Mouse (Mus musculus) forebrain, embryonic 13.5 days (tissue): Measurements from ENCODE around the gene Diaph3. TPM values are rescaled to one million over a fixed set of nuclear protein-coding genes. Genes with fewer than 3 reads are reported as not detected.

ENCODE experiments used
- ATAC-seq: fragments of 200-750 bp; cut with Nextera tagmentation; 2 replicates; pipeline ENCODE4 v1.8.0; 2017
- H3K27ac ChIP-seq: fragments of 300-500 bp; sonication (generic); 2 replicates; pipeline ENCODE4 v1.5.1; 2015; ENCODE audit warnings: inconsistent platforms, mild to moderate bottlenecking, moderate library complexity
- H3K27me3 ChIP-seq: fragments of 300-500 bp; sonication (generic); 2 replicates; pipeline ENCODE4 v1.6.1; 2015; ENCODE audit warnings: mild to moderate bottlenecking, inconsistent platforms
- H3K36me3 ChIP-seq: fragments of 300-500 bp; sonication (generic); 2 replicates; pipeline ENCODE4 v1.6.1; 2015; ENCODE audit warnings: mild to moderate bottlenecking, inconsistent platforms; ENCODE audit not compliant: poor library complexity, severe bottlenecking
- H3K4me1 ChIP-seq: fragments of 300-500 bp; sonication (generic); 2 replicates; pipeline ENCODE4 v1.6.1; 2015; ENCODE audit warnings: inconsistent platforms
- H3K4me2 ChIP-seq: fragments of 300-500 bp; sonication (generic); 2 replicates; pipeline ENCODE4 v1.6.1; 2015; ENCODE audit warnings: inconsistent platforms, mild to moderate bottlenecking, moderate library complexity
- H3K4me3 ChIP-seq: fragments of 300-500 bp; sonication (generic); 2 replicates; pipeline ENCODE4 v1.5.1; 2015; ENCODE audit warnings: mild to moderate bottlenecking, inconsistent platforms
- H3K9ac ChIP-seq: fragments of 300-500 bp; sonication (generic); 2 replicates; pipeline ENCODE4 v1.6.1; 2015; ENCODE audit warnings: mild to moderate bottlenecking, inconsistent platforms
- H3K9me3 ChIP-seq: fragments of 300-500 bp; sonication (generic); replicated peaks from 2 replicates; pipeline ENCODE4 v1.6.1; 2016; ENCODE audit warnings: inconsistent platforms
- WGBS: fragments of 180-500 bp; shearing (Covaris S2); methylation state at CpG from one replicate; pipeline ENCODE4 v1.1.7; 2015; 5-methylcytosine and 5-hydroxymethylcytosine counted together
- polyA plus RNA-seq: library from polyadenylated mRNA; unstranded; fragments of >200 nt; fragmentation: Nextera tagmentation; extraction: Ambion mirVana; gene quantifications from 2 replicates; pipeline ENCODE4 v1.2.1, GENCODE M21; 2015

Gene Diaph3
- 8.4 and 10.9 TPM in 2 replicates for polyA plus RNA-seq

DNA sequence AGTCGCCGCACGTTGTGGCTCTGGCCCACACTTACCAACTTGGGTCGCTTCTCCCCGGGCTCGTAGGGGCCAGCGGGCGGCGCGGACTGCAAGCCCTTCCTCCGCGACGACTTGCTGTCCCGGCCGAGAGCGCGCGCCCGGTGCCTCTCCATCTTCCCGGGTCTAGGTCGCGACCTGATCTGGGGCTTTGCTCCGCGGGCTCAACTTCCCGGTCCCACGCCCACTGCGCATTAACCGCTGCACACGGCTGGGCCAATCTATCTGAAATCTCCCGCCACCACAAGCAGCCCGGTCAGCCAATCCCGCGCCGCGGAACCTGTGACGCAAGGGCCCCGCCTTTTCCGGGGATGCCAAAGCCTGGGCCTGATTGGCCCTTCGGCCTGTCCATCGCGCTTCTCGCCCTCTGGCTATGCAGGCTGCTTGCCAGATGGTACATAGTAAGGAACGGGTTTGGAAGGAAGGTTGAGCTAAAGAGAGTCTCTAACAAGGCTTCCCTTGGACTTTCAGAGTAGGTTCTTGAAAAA is at the start of gene Diaph3:
Gene Diaph3 (minus strand): TSS at position 273 of the 524 bp plus-strand sequence.
- WGBS = 0% methylated on average over 43 of the region's 43 CpGs
- Histone ChIP-seq H3K27ac (no peak within 1 kb of the TSS), H3K4me1 (peaks cover 15% of the 10 kb centered on the region), H3K9me3 (no peaks in the 10 kb centered on the region), H3K36me3 (no peaks in the 10 kb centered on the region), H3K4me3 (peak within 1 kb of the TSS; percentile 75), H3K4me2 (peak within 1 kb of the TSS; percentile 86), H3K27me3 (no peaks in the 10 kb centered on the region), H3K9ac (peak within 1 kb of the TSS; percentile 70)
- ATAC-seq = peak; percentile 100

DNA sequence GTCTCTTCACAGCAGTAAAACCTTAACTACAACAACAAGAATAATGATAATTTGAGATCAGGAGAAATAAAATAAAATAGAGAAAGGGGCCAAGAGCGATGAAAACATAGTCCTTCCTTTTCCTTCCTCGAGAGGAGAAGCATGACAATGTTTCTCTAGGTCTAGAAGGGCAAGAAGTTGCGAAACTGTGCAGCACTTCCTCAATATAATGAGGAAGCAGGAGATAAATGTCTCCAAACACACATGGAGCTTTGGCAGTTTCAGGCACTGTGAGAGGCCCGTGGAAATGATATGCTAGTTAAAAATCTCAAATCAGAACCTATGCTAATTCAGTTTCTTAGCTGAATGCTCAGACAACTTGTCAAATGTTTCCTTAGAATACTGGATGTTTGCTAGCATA is 49.6 kb upstream of the Diaph3 start:
- ATAC-seq = no peak
- no peak overlapping the region for H3K9ac ChIP-seq
- no peaks in the 10 kb centered on the region for H3K36me3 ChIP-seq
- no peaks in the 10 kb centered on the region for H3K27me3 ChIP-seq
- peaks cover 3% of the 10 kb centered on the region; the same call in 1 of the 2 replicates for H3K9me3 ChIP-seq
- WGBS = 84% methylated on average over 4 of the region's 4 CpGs
- no peaks in the 10 kb centered on the region for H3K4me1 ChIP-seq
- H3K4me3 ChIP-seq = no peak overlapping the region
- no peak overlapping the region for H3K4me2 ChIP-seq
- H3K27ac ChIP-seq = no peak overlapping the region

DNA sequence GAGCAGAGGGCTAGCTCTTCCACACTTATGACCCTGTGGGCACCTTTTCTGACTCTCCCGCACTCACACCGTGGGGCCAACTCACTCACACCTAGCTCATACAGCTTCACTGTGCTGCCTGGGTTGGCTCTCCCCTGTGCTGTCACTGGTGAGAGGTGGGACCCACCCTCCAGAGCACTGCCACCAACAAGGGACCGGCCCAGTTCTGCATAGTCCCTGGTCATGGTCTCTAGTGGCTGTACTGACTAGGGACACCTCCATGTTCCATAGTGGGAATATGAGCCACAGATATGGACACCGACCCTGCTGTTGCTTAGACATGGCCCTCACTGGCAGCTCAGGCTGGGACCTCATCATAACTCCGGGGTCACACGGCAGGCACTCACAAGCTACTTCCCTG is 30.5 kb upstream of the Diaph3 start:
- ATAC-seq = no peak

DNA sequence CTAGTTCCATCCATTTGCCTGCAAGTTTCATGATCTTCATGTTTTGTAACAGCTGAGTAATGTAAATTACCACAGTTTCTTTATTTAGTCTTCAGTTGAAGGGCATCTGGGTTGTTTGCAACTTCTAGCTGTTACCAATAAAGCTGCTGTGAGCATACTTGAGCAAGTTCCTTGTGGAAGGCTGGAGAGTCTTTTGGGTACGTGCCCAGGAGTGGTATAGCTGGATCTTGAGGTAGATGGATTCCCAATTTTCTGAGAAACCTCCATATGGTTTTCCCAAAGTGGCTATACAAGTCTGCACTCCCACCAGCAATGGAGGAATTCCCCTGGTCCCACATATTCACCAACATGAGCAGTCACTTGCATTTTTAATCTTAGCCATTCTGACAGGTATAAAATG is 28.1 kb upstream of the Diaph3 start:
- Histone ChIP-seq H3K4me2 (no peak overlapping the region), H3K9me3 (no peaks in the 10 kb centered on the region), H3K27ac (no peak overlapping the region), H3K27me3 (no peaks in the 10 kb centered on the region), H3K4me1 (no peaks in the 10 kb centered on the region), H3K4me3 (no peak overlapping the region), H3K9ac (no peak overlapping the region), H3K36me3 (no peaks in the 10 kb centered on the region)
- WGBS = 46% methylated on average over 1 of the region's 1 CpGs
- no peak for ATAC-seq

More for the DNA sequence above, 30.5 kb upstream of the Diaph3 start:
- H3K27me3 ChIP-seq = no peaks in the 10 kb centered on the region
- WGBS = 92% methylated on average over 6 of the region's 6 CpGs
- H3K36me3 ChIP-seq = no peaks in the 10 kb centered on the region
- H3K27ac ChIP-seq = no peak overlapping the region
- no peak overlapping the region for H3K9ac ChIP-seq
- no peaks in the 10 kb centered on the region for H3K9me3 ChIP-seq
- no peak overlapping the region for H3K4me2 ChIP-seq
- no peaks in the 10 kb centered on the region for H3K4me1 ChIP-seq
- no peak overlapping the region for H3K4me3 ChIP-seq

DNA sequence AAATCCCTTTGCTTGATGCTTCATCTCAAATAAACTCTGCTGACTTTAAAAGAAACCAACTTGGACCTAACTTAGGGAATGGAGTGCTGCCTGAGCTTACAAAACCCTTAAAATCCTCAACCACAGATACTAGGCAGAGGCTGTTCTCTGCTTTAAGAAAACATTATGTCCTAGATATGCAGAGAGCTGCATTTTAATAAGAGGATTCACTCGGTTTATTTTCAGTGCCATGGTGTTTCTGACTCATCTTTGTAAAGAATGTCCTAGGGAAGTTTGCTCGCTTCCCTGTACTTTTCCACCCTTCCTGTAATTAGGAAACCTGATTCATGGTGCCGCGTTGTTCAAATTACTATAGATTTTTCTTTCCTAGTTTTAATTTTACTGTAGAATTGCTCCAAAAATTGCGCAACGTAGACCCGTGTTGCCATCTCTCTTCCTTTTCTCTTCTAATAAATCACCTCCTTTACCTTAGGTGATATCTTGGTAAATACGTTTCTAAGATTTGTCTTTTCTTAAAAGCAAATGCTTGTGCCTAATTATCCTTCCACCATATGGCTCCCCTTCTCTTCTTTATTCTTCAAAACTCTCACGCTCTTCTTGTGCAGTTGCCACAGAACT is 14.7 kb upstream of the Diaph3 start:
- ATAC-seq = no peak
- Histone ChIP-seq H3K4me3 (no peak overlapping the region), H3K27ac (no peak overlapping the region), H3K27me3 (no peaks in the 10 kb centered on the region), H3K9me3 (no peaks in the 10 kb centered on the region), H3K4me1 (no peaks in the 10 kb centered on the region), H3K36me3 (no peaks in the 10 kb centered on the region), H3K4me2 (no peak overlapping the region), H3K9ac (no peak overlapping the region)
- WGBS = 82% methylated on average over 9 of the region's 9 CpGs

DNA sequence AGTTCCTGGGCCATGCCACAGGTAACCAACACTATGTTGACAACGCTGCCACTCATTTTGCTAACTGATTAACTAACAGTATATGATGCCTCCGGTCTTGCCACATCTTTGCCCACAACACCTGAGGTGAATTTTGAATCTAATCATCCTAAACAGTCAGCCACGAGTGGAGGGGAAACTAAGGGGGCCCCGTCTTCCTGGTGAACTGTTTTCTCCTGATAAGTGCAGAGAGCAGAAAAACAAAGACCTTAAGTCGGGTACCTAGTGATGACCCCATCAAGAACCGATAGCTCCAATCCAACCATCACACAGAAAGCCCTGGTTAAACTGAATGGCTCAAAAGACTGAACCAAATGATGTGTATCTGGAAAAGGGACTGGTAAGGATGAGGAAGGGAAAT is 8.6 kb upstream of the Diaph3 start:
- 88% methylated on average over 6 of the region's 6 CpGs for WGBS
- Histone ChIP-seq H3K4me3 (no peak overlapping the region), H3K4me2 (no peak overlapping the region), H3K9ac (no peak overlapping the region), H3K27me3 (no peaks in the 10 kb centered on the region), H3K4me1 (no peaks in the 10 kb centered on the region), H3K27ac (no peak overlapping the region), H3K9me3 (no peaks in the 10 kb centered on the region), H3K36me3 (no peaks in the 10 kb centered on the region)
- no peak for ATAC-seq

DNA sequence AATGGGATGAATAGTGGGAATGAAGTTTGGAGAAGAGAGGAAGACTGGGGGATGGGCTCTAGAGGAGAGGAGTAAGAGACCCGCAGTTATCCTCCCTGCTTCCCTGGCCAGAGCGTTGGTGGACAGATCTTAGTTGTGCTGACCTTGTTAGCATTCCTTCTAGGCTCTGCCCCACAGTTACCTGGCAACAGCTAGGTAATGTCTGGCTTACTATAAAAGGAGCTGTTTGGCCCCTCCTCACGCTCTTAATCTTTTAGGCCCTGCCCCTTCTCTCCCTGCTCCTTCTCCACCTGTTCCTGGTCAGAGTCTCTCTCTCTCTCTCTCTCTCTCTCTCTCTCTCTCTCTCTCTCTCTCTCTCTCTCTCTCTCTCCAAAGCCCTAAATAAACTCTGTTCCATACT is 5.7 kb upstream of the Diaph3 start:
- Histone ChIP-seq H3K4me3 (no peak overlapping the region), H3K9ac (no peak overlapping the region), H3K4me2 (no peak overlapping the region), H3K36me3 (no peaks in the 10 kb centered on the region), H3K9me3 (no peaks in the 10 kb centered on the region), H3K4me1 (peaks cover 1% of the 10 kb centered on the region), H3K27me3 (no peaks in the 10 kb centered on the region), H3K27ac (no peak overlapping the region)
- ATAC-seq = no peak; the same call in 1 of the 2 replicates
- 23% methylated on average over 3 of the region's 3 CpGs for WGBS

DNA sequence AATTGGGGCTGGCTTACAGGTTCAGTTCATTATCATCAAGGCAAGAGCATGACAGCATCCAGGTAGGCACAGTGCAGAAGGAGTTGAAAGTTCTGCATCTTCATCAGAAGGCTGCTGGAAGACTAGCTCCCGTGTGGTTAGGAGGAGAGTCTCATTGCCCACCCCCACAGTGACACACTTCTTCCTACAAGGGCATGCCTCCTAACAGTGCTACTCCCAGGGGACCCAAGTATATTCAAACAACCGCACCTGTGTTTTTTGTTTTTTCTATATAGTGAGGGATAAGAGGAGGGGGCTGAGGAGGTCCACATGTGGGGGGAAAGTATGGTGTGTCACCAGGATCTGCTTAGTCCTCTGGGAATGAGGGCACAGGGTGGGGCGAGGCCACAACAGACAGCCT is 4.3 kb upstream of the Diaph3 start:
- H3K4me3 ChIP-seq = no peak overlapping the region
- ATAC-seq = no peak
- H3K4me1 ChIP-seq = peaks cover 9% of the 10 kb centered on the region
- H3K9ac ChIP-seq = no peak overlapping the region
- H3K36me3 ChIP-seq = no peaks in the 10 kb centered on the region
- no peak overlapping the region for H3K27ac ChIP-seq
- H3K4me2 ChIP-seq = no peak overlapping the region
- H3K9me3 ChIP-seq = no peaks in the 10 kb centered on the region
- WGBS = 78% methylated on average over 3 of the region's 3 CpGs
- no peaks in the 10 kb centered on the region for H3K27me3 ChIP-seq

DNA sequence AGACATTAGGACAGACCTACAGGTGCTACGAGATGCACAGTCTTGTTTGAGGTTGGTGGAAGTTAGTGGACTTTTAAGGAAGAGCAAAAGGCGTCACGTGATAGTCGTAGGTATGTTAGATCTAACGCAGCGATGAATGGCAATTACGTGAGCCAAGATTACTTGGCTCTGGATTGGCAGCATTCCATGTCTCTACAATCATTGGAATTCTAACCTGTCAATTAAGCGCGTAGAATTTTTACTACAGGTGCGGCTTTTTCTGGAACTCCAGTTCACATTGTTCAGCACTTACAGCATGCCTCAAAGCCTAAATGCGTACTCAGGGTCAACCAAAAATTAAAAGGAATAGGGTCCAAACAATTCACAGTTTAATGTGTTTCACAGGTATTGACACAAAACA is 742 bp upstream of the Diaph3 start:
- 77% methylated on average over 11 of the region's 11 CpGs for WGBS
- Histone ChIP-seq H3K4me1 (peaks cover 15% of the 10 kb centered on the region), H3K9me3 (no peaks in the 10 kb centered on the region), H3K4me3 (no peak overlapping the region), H3K9ac (no peak overlapping the region), H3K27ac (no peak overlapping the region), H3K36me3 (no peaks in the 10 kb centered on the region), H3K4me2 (peak overlapping the region; percentile 86), H3K27me3 (no peaks in the 10 kb centered on the region)
- peak; percentile 1; the same call in 1 of the 2 replicates for ATAC-seq

DNA sequence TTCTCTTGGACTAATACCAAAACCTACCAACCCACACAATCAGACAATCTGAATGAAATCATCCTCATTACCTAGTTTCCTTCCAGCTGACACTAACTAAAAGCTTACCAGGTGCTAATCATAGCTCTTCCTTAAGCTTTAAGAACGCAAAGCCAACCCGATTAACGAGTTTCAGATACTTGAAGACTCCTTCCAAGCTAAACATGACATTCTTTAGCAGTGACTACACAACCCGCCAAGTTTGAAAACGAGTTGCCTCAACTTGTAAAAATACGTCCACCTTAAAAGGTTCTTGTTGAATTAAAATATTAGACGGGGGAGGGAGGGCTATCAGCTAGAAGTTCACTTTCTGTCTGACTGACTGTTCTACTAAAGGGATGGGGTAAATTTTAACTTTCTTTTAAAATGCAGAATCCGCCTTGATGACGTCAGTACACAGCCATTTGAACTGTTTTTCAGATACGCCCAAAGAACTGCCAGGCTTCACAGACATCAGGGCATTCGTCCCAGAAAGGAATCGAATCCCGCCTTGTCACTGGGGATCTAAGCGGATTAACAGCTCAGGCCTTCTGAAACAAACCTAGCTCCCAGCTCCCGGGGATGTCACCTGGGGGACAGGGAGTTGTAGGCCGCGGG is 590 bp downstream of the Diaph3 start:
- peak overlapping the region; percentile 70 for H3K9ac ChIP-seq
- H3K4me3 ChIP-seq = peak overlapping the region; percentile 75
- 3% methylated on average over 17 of the region's 17 CpGs for WGBS
- peak overlapping the region; percentile 86 for H3K4me2 ChIP-seq
- ATAC-seq = no peak
- no peaks in the 10 kb centered on the region for H3K36me3 ChIP-seq
- H3K27me3 ChIP-seq = no peaks in the 10 kb centered on the region
- peaks cover 15% of the 10 kb centered on the region for H3K4me1 ChIP-seq
- H3K9me3 ChIP-seq = no peaks in the 10 kb centered on the region
- no peak overlapping the region for H3K27ac ChIP-seq

DNA sequence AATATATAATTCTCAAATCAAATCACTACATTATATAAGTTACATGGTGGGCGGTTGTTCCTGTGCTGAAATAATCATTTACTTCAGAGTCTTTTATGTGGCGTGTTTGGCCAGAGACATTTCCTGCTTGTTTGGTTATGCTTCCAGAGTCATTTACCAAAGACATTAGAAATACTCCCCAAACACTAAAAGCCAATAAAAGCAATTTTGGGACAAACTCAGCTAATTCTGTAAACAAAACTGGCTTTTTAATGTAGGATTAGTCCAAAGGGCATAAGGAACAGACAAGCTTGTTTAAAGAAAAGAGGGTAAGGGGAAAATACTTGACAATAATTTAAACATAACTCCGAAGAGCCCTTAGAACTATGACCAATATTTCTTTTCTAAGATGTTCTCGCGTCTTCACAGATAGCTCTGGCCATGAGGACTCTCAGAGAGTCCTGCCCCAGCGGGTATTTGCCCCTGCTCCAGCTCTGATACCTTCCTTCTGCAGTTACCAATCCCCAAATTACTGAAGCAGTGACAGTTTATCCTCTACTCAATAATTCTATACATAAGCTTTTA is 14.9 kb downstream of the Diaph3 start:
- no peak overlapping the region for H3K27ac ChIP-seq
- no peak overlapping the region for H3K4me3 ChIP-seq
- no peaks in the 10 kb centered on the region for H3K27me3 ChIP-seq
- no peak for ATAC-seq
- WGBS = 94% methylated on average over 6 of the region's 6 CpGs
- no peaks in the 10 kb centered on the region for H3K36me3 ChIP-seq
- H3K9me3 ChIP-seq = no peaks in the 10 kb centered on the region
- peaks cover 7% of the 10 kb centered on the region; the same call in 1 of the 2 replicates for H3K4me1 ChIP-seq
- H3K9ac ChIP-seq = no peak overlapping the region
- no peak overlapping the region for H3K4me2 ChIP-seq

DNA sequence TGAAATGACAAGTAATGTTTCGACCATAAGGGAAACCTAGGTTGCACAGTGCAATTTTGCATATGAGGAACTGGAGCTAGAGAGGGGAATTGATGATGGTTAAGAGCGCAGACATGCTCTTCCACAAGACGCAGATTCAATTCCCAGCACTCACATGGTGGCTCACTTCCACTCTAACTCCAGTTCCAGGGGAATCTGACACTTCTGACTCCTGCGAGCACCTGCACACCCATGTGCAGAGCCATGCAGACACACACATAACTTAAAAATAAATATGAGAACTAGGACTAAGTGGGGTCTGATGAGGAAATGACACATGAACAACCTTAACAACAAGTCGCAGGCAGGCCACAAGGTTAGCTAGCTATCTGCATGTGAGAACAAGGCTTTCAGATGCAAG is 15.5 kb downstream of the Diaph3 start:
- Histone ChIP-seq H3K4me2 (no peak overlapping the region), H3K4me3 (no peak overlapping the region), H3K9me3 (no peaks in the 10 kb centered on the region), H3K9ac (no peak overlapping the region), H3K27me3 (no peaks in the 10 kb centered on the region), H3K4me1 (peaks cover 7% of the 10 kb centered on the region; the same call in 1 of the 2 replicates), H3K27ac (no peak overlapping the region), H3K36me3 (no peaks in the 10 kb centered on the region)
- ATAC-seq = no peak
- 91% methylated on average over 5 of the region's 5 CpGs for WGBS
